ENCODE assay signal across 9 mouse cellular contexts in genomic region chr8:120543416-120544055, GRCm38 (mm10). TPM values are rescaled to one million over a fixed set of nuclear protein-coding genes. Genes with fewer than 3 reads are reported as not detected.
DNase-seq lines count a peak whose midpoint lies in the region; ATAC-seq and TF ChIP-seq lines count a peak whose summit lies in the region.
"Had no signal": no experiment of that assay in that cellular context is flagged by ENCODE, and none has a peak within 500 bp of the region (broad histone marks: within the 10 kb centered on the region; RNA-seq: fewer than 3 reads in every experiment).

No protein-coding gene starts in this region.

- no peak overlapping the region for H3K4me3 ChIP-seq in hindbrain, postnatal 0 days (ENCODE audit: low read length)
- H3K4me3 ChIP-seq: heart, adult 2 months had no signal

- no peak overlapping the region for H3K27ac ChIP-seq in hindbrain, postnatal 0 days
- H3K27ac ChIP-seq: heart, adult 2 months had no signal

- peaks cover 21% of the 10 kb centered on the region for H3K4me1 ChIP-seq in hindbrain, postnatal 0 days (ENCODE audit: insufficient read depth, low read length)

- no peaks in the 10 kb centered on the region for H3K9me3 ChIP-seq in hindbrain, postnatal 0 days (ENCODE audit: low read length)

- H3K27me3 ChIP-seq in hindbrain, postnatal 0 days (ENCODE audit: insufficient read depth, low read length), result no peaks in the 10 kb centered on the region

- ATAC-seq in hindbrain, postnatal 0 days, result no peak

- H3K4me2 ChIP-seq in hindbrain, postnatal 0 days (ENCODE audit: low read depth, low read length), result no peak overlapping the region

- WGBS in hindbrain, postnatal 0 days, result 52% methylated on average over 8 of the region's 8 CpGs

- TF ChIP-seq CTCF in hindbrain, postnatal 0 days (IDR thresholded peaks at IDR 0.05; ENCODE audit: low read depth), result no peak

- peak; percentile 65 for DNase-seq in layer of hippocampus, adult 11-12 months (ENCODE audit: low spot score)
- no peak for DNase-seq in layer of hippocampus, adult 8-10 months (ENCODE audit: low spot score in 2 of 2)
- DNase-seq in cerebellum, postnatal 25 days, result peak; percentile 58 to 70
- peak; percentile 56 for DNase-seq in hindbrain, postnatal 0 days (ENCODE audit: low spot score)
- peak; percentile 43 for DNase-seq in lung, postnatal 25 days (ENCODE audit: low spot score)
- no peak for DNase-seq in frontal cortex, postnatal 25 days (ENCODE audit: low spot score in 2 of 2)
- no peak for DNase-seq in right cerebral cortex, adult 2 months (ENCODE audit: low spot score in 2 of 2)
- no peak for DNase-seq in ovary, adult 18-20 months (ENCODE audit: low spot score)

- no peaks in the 10 kb centered on the region for H3K36me3 ChIP-seq in hindbrain, postnatal 0 days (ENCODE audit: insufficient read depth, low read length)

- H3K9ac ChIP-seq in hindbrain, postnatal 0 days (replicated peaks; ENCODE audit: low read length), result no peak overlapping the region

RNA-seq across cellular contexts. Expression of gene Gins2, which starts 45.6 kb away (rescaled TPM):
- 1 to 10 TPM; 2.4 to 4.8 (median 2.8) TPM for total RNA-seq in layer of hippocampus, adult 8-10 months (2022)
- total RNA-seq in hindbrain, postnatal 0 days (2014; rRNA removed), result 2.8 and 12.3 TPM in 2 replicates
- polyA plus RNA-seq in hindbrain, postnatal 0 days (2015; fragmentation: Nextera tagmentation; extraction: Ambion mirVana), result 17.2 and 20.6 TPM in 2 replicates

Comparison
In these comparisons a context has a peak if more than half of its experiments do, and no peak if none do; other contexts are left out.
1. DNase-seq: peak in layer of hippocampus, adult 11-12 months (single experiment), cerebellum, postnatal 25 days (2 of 2), hindbrain, postnatal 0 days (single experiment) and lung, postnatal 25 days (single experiment); none in layer of hippocampus, adult 8-10 months (0 of 2), frontal cortex, postnatal 25 days (0 of 2), right cerebral cortex, adult 2 months (0 of 2) and ovary, adult 18-20 months (single experiment).